Mouse (Mus musculus): ENCODE data around the gene Lrrc3. TPM values are rescaled to one million over a fixed set of nuclear protein-coding genes. Genes with fewer than 3 reads are reported as not detected.
A peak's percentile ranks its signal among the peaks of the same experiment; 100 is the strongest.

The Lrrc3 gene
- polyA plus RNA-seq, 1 experiment = 5.3 TPM

GRCm38 (mm10) chr10:77900126-77900525, 2.2 kb downstream of the Lrrc3 start:
- peaks cover 14% of the 10 kb centered on the region for H3K27me3 ChIP-seq (ENCODE audit: control insufficient read depth, insufficient read depth, low read length)
- H3K4me3 ChIP-seq (ENCODE audit: low read depth, low read length) = no peak overlapping the region
- 35% methylated on average over 7 of the region's 7 CpGs for WGBS
- no peak overlapping the region for H3K27ac ChIP-seq (ENCODE audit: insufficient read depth, low read depth, low read length)
- peaks cover 15% of the 10 kb centered on the region for H3K4me1 ChIP-seq (ENCODE audit: control insufficient read depth, insufficient read depth, insufficient read length, low read length)
- H3K36me3 ChIP-seq (ENCODE audit: control insufficient read depth, insufficient read depth, low read length) = no peaks in the 10 kb centered on the region
- no peak for TF ChIP-seq CTCF (IDR thresholded peaks at IDR 0.05; ENCODE audit: extremely low read depth, insufficient read length, insufficient replicate concordance, low read depth, low read length)
- no peak for TF ChIP-seq POLR2A (IDR thresholded peaks at IDR 0.05; ENCODE audit: low read depth, low read length)

GRCm38 (mm10) chr10:77895562-77895961, 6.8 kb downstream of the Lrrc3 start:
- H3K4me3 ChIP-seq (ENCODE audit: low read depth, low read length) = no peak overlapping the region
- peak overlapping the region; percentile 10; the same call in 1 of the 2 replicates for H3K27ac ChIP-seq (ENCODE audit: insufficient read depth, low read depth, low read length)
- 60% methylated on average over 5 of the region's 5 CpGs for WGBS

GRCm38 (mm10) chr10:77890987-77891565, 11.3 kb downstream of the Lrrc3 start:
- Histone ChIP-seq H3K4me1 (ENCODE audit: control insufficient read depth, insufficient read depth, insufficient read length, low read length) (no peaks in the 10 kb centered on the region), H3K27me3 (ENCODE audit: control insufficient read depth, insufficient read depth, low read length) (no peaks in the 10 kb centered on the region), H3K4me3 (ENCODE audit: low read depth, low read length) (no peak overlapping the region), H3K27ac (ENCODE audit: insufficient read depth, low read depth, low read length) (no peak overlapping the region), H3K36me3 (ENCODE audit: control insufficient read depth, insufficient read depth, low read length) (no peaks in the 10 kb centered on the region)
- WGBS = 74% methylated on average over 8 of the region's 8 CpGs
- TF ChIP-seq POLR2A (IDR thresholded peaks at IDR 0.05; ENCODE audit: low read depth, low read length) (no peak), CTCF (IDR thresholded peaks at IDR 0.05; ENCODE audit: extremely low read depth, insufficient read length, insufficient replicate concordance, low read depth, low read length) (no peak)

More at GRCm38 (mm10) chr10:77895562-77895961, 6.8 kb downstream of the Lrrc3 start:
- Histone ChIP-seq H3K4me1 (ENCODE audit: control insufficient read depth, insufficient read depth, insufficient read length, low read length) (peaks cover 6% of the 10 kb centered on the region; the same call in 1 of the 2 replicates), H3K27me3 (ENCODE audit: control insufficient read depth, insufficient read depth, low read length) (no peaks in the 10 kb centered on the region), H3K36me3 (ENCODE audit: control insufficient read depth, insufficient read depth, low read length) (no peaks in the 10 kb centered on the region)
- TF ChIP-seq POLR2A (IDR thresholded peaks at IDR 0.05; ENCODE audit: low read depth, low read length) = no peak

- H3K4me3 ChIP-seq (ENCODE audit: low read depth, low read length) = no peak overlapping the region
- no peaks in the 10 kb centered on the region for H3K4me1 ChIP-seq (ENCODE audit: control insufficient read depth, insufficient read depth, insufficient read length, low read length)
- H3K36me3 ChIP-seq (ENCODE audit: control insufficient read depth, insufficient read depth, low read length) = no peaks in the 10 kb centered on the region
- WGBS = 38% methylated on average over 12 of the region's 12 CpGs
- no peaks in the 10 kb centered on the region for H3K27me3 ChIP-seq (ENCODE audit: control insufficient read depth, insufficient read depth, low read length)
- H3K27ac ChIP-seq (ENCODE audit: insufficient read depth, low read depth, low read length) = no peak overlapping the region
- TF ChIP-seq CTCF (IDR thresholded peaks at IDR 0.05; ENCODE audit: extremely low read depth, insufficient read length, insufficient replicate concordance, low read depth, low read length) (0 out of 2 replicates have a peak, but pooled peaks have one; percentile 7), POLR2A (IDR thresholded peaks at IDR 0.05; ENCODE audit: low read depth, low read length) (no peak)
These were observed 16.2 kb downstream of the Lrrc3 start for GRCm38 (mm10) chr10:77886007-77886747.

GRCm38 (mm10) chr10:77882553-77882952, 19.8 kb downstream of the Lrrc3 start:
- H3K4me1 ChIP-seq (ENCODE audit: control insufficient read depth, insufficient read depth, insufficient read length, low read length) = no peaks in the 10 kb centered on the region
- 83% methylated on average over 5 of the region's 5 CpGs for WGBS
- H3K4me3 ChIP-seq (ENCODE audit: low read depth, low read length) = no peak overlapping the region
- TF ChIP-seq CTCF (IDR thresholded peaks at IDR 0.05; ENCODE audit: extremely low read depth, insufficient read length, insufficient replicate concordance, low read depth, low read length) (no peak), POLR2A (IDR thresholded peaks at IDR 0.05; ENCODE audit: low read depth, low read length) (no peak)
- H3K27me3 ChIP-seq (ENCODE audit: control insufficient read depth, insufficient read depth, low read length) = no peaks in the 10 kb centered on the region
- no peaks in the 10 kb centered on the region for H3K36me3 ChIP-seq (ENCODE audit: control insufficient read depth, insufficient read depth, low read length)
- no peak overlapping the region for H3K27ac ChIP-seq (ENCODE audit: insufficient read depth, low read depth, low read length)

GRCm38 (mm10) chr10:77880305-77880704, 22.0 kb downstream of the Lrrc3 start:
- TF ChIP-seq CTCF (IDR thresholded peaks at IDR 0.05; ENCODE audit: extremely low read depth, insufficient read length, insufficient replicate concordance, low read depth, low read length) (no peak), POLR2A (IDR thresholded peaks at IDR 0.05; ENCODE audit: low read depth, low read length) (no peak)
- Histone ChIP-seq H3K27ac (ENCODE audit: insufficient read depth, low read depth, low read length) (no peak overlapping the region), H3K27me3 (ENCODE audit: control insufficient read depth, insufficient read depth, low read length) (no peaks in the 10 kb centered on the region), H3K4me1 (ENCODE audit: control insufficient read depth, insufficient read depth, insufficient read length, low read length) (no peaks in the 10 kb centered on the region), H3K4me3 (ENCODE audit: low read depth, low read length) (no peak overlapping the region), H3K36me3 (ENCODE audit: control insufficient read depth, insufficient read depth, low read length) (no peaks in the 10 kb centered on the region)
- 55% methylated on average over 3 of the region's 3 CpGs for WGBS

- Histone ChIP-seq H3K36me3 (ENCODE audit: control insufficient read depth, insufficient read depth, low read length) (no peaks in the 10 kb centered on the region), H3K4me1 (ENCODE audit: control insufficient read depth, insufficient read depth, insufficient read length, low read length) (no peaks in the 10 kb centered on the region), H3K4me3 (ENCODE audit: low read depth, low read length) (no peak overlapping the region), H3K27ac (ENCODE audit: insufficient read depth, low read depth, low read length) (no peak overlapping the region), H3K27me3 (ENCODE audit: control insufficient read depth, insufficient read depth, low read length) (no peaks in the 10 kb centered on the region)
- WGBS = 63% methylated on average over 6 of the region's 6 CpGs
- TF ChIP-seq CTCF (IDR thresholded peaks at IDR 0.05; ENCODE audit: extremely low read depth, insufficient read length, insufficient replicate concordance, low read depth, low read length) (peak; percentile 25; the same call in 1 of the 2 replicates), POLR2A (IDR thresholded peaks at IDR 0.05; ENCODE audit: low read depth, low read length) (no peak)
These were observed 23.4 kb downstream of the Lrrc3 start for GRCm38 (mm10) chr10:77878985-77879384.
